Comparison of ENCODE assay signal across 25 mouse cellular contexts in the genomic region with DNA sequence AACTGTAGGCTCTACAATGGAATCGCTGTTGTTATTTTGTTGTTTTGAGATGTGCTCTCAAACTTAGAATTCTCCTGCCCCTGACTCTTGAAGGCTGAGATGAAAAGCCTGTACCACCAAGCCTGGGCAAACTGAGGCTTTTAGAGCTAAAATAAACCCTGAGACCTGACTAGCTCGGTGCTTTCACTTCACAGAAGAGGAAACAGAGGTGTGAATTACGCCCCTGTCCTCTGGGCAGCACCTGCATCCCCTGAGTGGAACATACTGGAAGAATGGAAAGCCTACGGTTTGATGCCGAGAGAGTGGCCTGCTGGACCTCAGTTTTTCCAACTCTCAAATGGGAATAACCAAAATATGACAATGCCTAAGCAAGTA. TPM values are rescaled to one million over a fixed set of nuclear protein-coding genes. Genes with fewer than 3 reads are reported as not detected.
A peak's percentile ranks its signal among the peaks of the same experiment; 100 is the strongest.
DNase-seq lines count a peak whose midpoint lies in the region; ATAC-seq and TF ChIP-seq lines count a peak whose summit lies in the region.
"Had no signal": no experiment of that assay in that cellular context is flagged by ENCODE, and none has a peak within 500 bp of the region (broad histone marks: within the 10 kb centered on the region; RNA-seq: fewer than 3 reads in every experiment).

No protein-coding gene starts in this region.

- H3K36me3 ChIP-seq in kidney, adult 2 months (ENCODE audit: control insufficient read depth, insufficient read depth, low read length), result no peaks in the 10 kb centered on the region
- no peaks in the 10 kb centered on the region for H3K36me3 ChIP-seq in kidney, embryonic 16.5 days (ENCODE audit: insufficient read depth, low read length)
- no peaks in the 10 kb centered on the region for H3K36me3 ChIP-seq in small intestine, adult 2 months (ENCODE audit: control insufficient read depth, insufficient read depth, low read length)
- H3K36me3 ChIP-seq: embryonic facial prominence, embryonic 13.5 days; forebrain, embryonic 10.5 days; hindbrain, embryonic 10.5 days; limb, embryonic 10.5 days; limb, embryonic 15.5 days; liver, embryonic 15.5 days; neural tube, embryonic 15.5 days had no signal

- peak overlapping the region; percentile 49; the same call in 1 of the 2 replicates for H3K27ac ChIP-seq in kidney, adult 2 months (ENCODE audit: insufficient read depth, low read depth, low read length)
- H3K27ac ChIP-seq in kidney, embryonic 16.5 days (ENCODE audit: low read length), result no peak overlapping the region
- peak overlapping the region; percentile 100 for H3K27ac ChIP-seq in small intestine, adult 2 months (ENCODE audit: insufficient read depth, low read depth, low read length)
- H3K27ac ChIP-seq: embryonic facial prominence, embryonic 13.5 days; forebrain, embryonic 10.5 days; hindbrain, embryonic 10.5 days; limb, embryonic 10.5 days; limb, embryonic 15.5 days; liver, embryonic 15.5 days; neural tube, embryonic 15.5 days had no signal

- no peak overlapping the region for H3K4me2 ChIP-seq in kidney, embryonic 16.5 days (replicated peaks; ENCODE audit: low read depth, low read length)
- H3K4me2 ChIP-seq: embryonic facial prominence, embryonic 13.5 days; limb, embryonic 15.5 days; liver, embryonic 15.5 days; neural tube, embryonic 15.5 days had no signal

- peaks cover 9% of the 10 kb centered on the region; the same call in 1 of the 2 replicates for H3K4me1 ChIP-seq in kidney, adult 2 months (ENCODE audit: control insufficient read depth, insufficient read depth, low read length)
- peaks cover 12% of the 10 kb centered on the region; the same call in 1 of the 2 replicates for H3K4me1 ChIP-seq in kidney, embryonic 16.5 days (ENCODE audit: insufficient read depth, low read length)
- peaks cover 41% of the 10 kb centered on the region for H3K4me1 ChIP-seq in small intestine, adult 2 months (ENCODE audit: control insufficient read depth, insufficient read depth, insufficient read length, low read length)
- H3K4me1 ChIP-seq: forebrain, embryonic 10.5 days; limb, embryonic 15.5 days; neural tube, embryonic 15.5 days had no signal

- TF ChIP-seq CTCF in kidney, adult 2 months (conservative IDR thresholded peaks at IDR 0.05; ENCODE audit: insufficient read depth, insufficient read length, low read depth, low read length), result no peak
- TF ChIP-seq CTCF in small intestine, adult 2 months (IDR thresholded peaks at IDR 0.05; ENCODE audit: extremely low read depth, insufficient read length, insufficient replicate concordance, low read depth, low read length), result no peak

- no peak overlapping the region for H3K9ac ChIP-seq in kidney, embryonic 16.5 days (replicated peaks; ENCODE audit: low read length)
- H3K9ac ChIP-seq: embryonic facial prominence, embryonic 13.5 days; limb, embryonic 15.5 days; liver, embryonic 15.5 days; neural tube, embryonic 15.5 days had no signal

- WGBS in kidney, adult 2 months, result 73% methylated on average over 5 of the region's 5 CpGs
- WGBS in kidney, embryonic 16.5 days, result 64% methylated on average over 5 of the region's 5 CpGs
- 31% methylated on average over 5 of the region's 5 CpGs for WGBS in small intestine, adult 2 months

- ATAC-seq in kidney, embryonic 16.5 days (ENCODE audit: low FRiP score, low TSS enrichment), result no peak
- ATAC-seq: forebrain, embryonic 16.5 days; hindbrain, embryonic 16.5 days had no signal

- no peak for DNase-seq in kidney, adult 2 months
- DNase-seq in thymus, postnatal 25 days, result peak; percentile 22
- DNase-seq in thymus, postnatal 0 days (ENCODE audit: low spot score), result no peak
- peak; percentile 70 for DNase-seq in induced T-regulatory cell, adult 2 months (ENCODE audit: low read depth)
- no peak for DNase-seq in frontal cortex, adult 2 months (ENCODE audit: extremely low spot score in 1 of 2, low spot score in 1 of 2)
- no peak for DNase-seq in ovary, postnatal 36 days (ENCODE audit: low spot score)
- DNase-seq: adrenal gland, adult 8-10 months; cerebellum, adult 11 months; cerebellum, adult 9-10 months; heart, postnatal 14 days; kidney, postnatal 4 days; lung, postnatal 36 days; midbrain, embryonic 14.5 days; right cerebral cortex, adult 18-20 months had no signal

- H3K27me3 ChIP-seq in kidney, adult 2 months (replicated peaks; ENCODE audit: control insufficient read depth, insufficient read depth, low read length), result no peaks in the 10 kb centered on the region
- H3K27me3 ChIP-seq in kidney, embryonic 16.5 days (ENCODE audit: insufficient read depth, low read length), result no peaks in the 10 kb centered on the region
- H3K27me3 ChIP-seq in small intestine, adult 2 months (ENCODE audit: control insufficient read depth, insufficient read depth, low read length), result no peaks in the 10 kb centered on the region
- H3K27me3 ChIP-seq: limb, embryonic 15.5 days; liver, embryonic 15.5 days had no signal

- peaks cover 3% of the 10 kb centered on the region; the same call in 1 of the 2 replicates for H3K9me3 ChIP-seq in kidney, embryonic 16.5 days (ENCODE audit: low read length)
- H3K9me3 ChIP-seq: embryonic facial prominence, embryonic 13.5 days; limb, embryonic 10.5 days; limb, embryonic 15.5 days; liver, embryonic 15.5 days; neural tube, embryonic 15.5 days had no signal

- TF ChIP-seq POLR2A in kidney, adult 2 months (IDR thresholded peaks at IDR 0.05; ENCODE audit: low read depth, low read length), result no peak
- TF ChIP-seq POLR2A in small intestine, adult 2 months (IDR thresholded peaks at IDR 0.05; ENCODE audit: low read depth, low read length), result no peak

- H3K4me3 ChIP-seq in kidney, adult 2 months (ENCODE audit: insufficient read depth, low read depth, low read length), result no peak overlapping the region
- no peak overlapping the region for H3K4me3 ChIP-seq in kidney, embryonic 16.5 days (ENCODE audit: low read length)
- H3K4me3 ChIP-seq in small intestine, adult 2 months (ENCODE audit: low read depth, low read length), result no peak overlapping the region
- H3K4me3 ChIP-seq: embryonic facial prominence, embryonic 13.5 days; forebrain, embryonic 10.5 days; hindbrain, embryonic 10.5 days; limb, embryonic 10.5 days; limb, embryonic 15.5 days; liver, embryonic 15.5 days; neural tube, embryonic 15.5 days had no signal

RNA-seq across cellular contexts. Expression of a gene that starts 10.6 kb away (rescaled TPM):
- polyA plus RNA-seq in kidney, adult 2 months (2012; rRNA removed), result 12.3 and 16.7 TPM in 2 replicates
- polyA plus RNA-seq in kidney, embryonic 16.5 days (2015; fragmentation: Nextera tagmentation; extraction: Ambion mirVana), result 10.0 and 10.9 TPM in 2 replicates
- 77.8 and 82.4 TPM in 2 replicates for polyA plus RNA-seq in thymus, postnatal 0 days (2015; fragmentation: Nextera tagmentation; extraction: Ambion mirVana)
- polyA plus RNA-seq in small intestine, adult 2 months (2012; rRNA removed), result 48.7 and 124 TPM in 2 replicates
- 4.0 and 4.5 TPM in 2 replicates for polyA plus RNA-seq in frontal cortex, adult 2 months (2012; rRNA removed)

RNA-seq across cellular contexts. Expression of a gene that starts 57.2 kb away (rescaled TPM):
- polyA plus RNA-seq in kidney, adult 2 months (2012; rRNA removed), result 67.0 and 67.8 TPM in 2 replicates
- polyA plus RNA-seq in kidney, embryonic 16.5 days (2015; fragmentation: Nextera tagmentation; extraction: Ambion mirVana), result 253 and 262 TPM in 2 replicates
- polyA plus RNA-seq in thymus, postnatal 0 days (2015; fragmentation: Nextera tagmentation; extraction: Ambion mirVana), result 259 and 294 TPM in 2 replicates
- polyA plus RNA-seq in small intestine, adult 2 months (2012; rRNA removed), result 65.0 and 109 TPM in 2 replicates
- polyA plus RNA-seq in frontal cortex, adult 2 months (2012; rRNA removed), result 53.2 and 59.4 TPM in 2 replicates

RNA-seq across cellular contexts. Expression of a gene that starts 57.5 kb away (rescaled TPM):
- 2,823 and 3,733 TPM in 2 replicates for polyA plus RNA-seq in kidney, adult 2 months (2012; rRNA removed)
- polyA plus RNA-seq in kidney, embryonic 16.5 days (2015; fragmentation: Nextera tagmentation; extraction: Ambion mirVana), result 1,211 and 1,278 TPM in 2 replicates
- 1,161 and 1,200 TPM in 2 replicates for polyA plus RNA-seq in thymus, postnatal 0 days (2015; fragmentation: Nextera tagmentation; extraction: Ambion mirVana)
- 631 and 1,064 TPM in 2 replicates for polyA plus RNA-seq in small intestine, adult 2 months (2012; rRNA removed)
- 2,082 and 2,130 TPM in 2 replicates for polyA plus RNA-seq in frontal cortex, adult 2 months (2012; rRNA removed)

RNA-seq across cellular contexts. Expression of a gene that starts 57.7 kb away (rescaled TPM):
- 1.6 TPM in 1 of 2 replicates, not detected in the other for polyA plus RNA-seq in kidney, adult 2 months (2012; rRNA removed)
- 3.4 and 4.2 TPM in 2 replicates for polyA plus RNA-seq in kidney, embryonic 16.5 days (2015; fragmentation: Nextera tagmentation; extraction: Ambion mirVana)
- polyA plus RNA-seq in thymus, postnatal 0 days (2015; fragmentation: Nextera tagmentation; extraction: Ambion mirVana), result 1.6 and 2.3 TPM in 2 replicates
- polyA plus RNA-seq in small intestine, adult 2 months (2012; rRNA removed), result 11.4 TPM in 1 of 2 replicates, not detected in the other
- 1.4 and 2.6 TPM in 2 replicates for polyA plus RNA-seq in frontal cortex, adult 2 months (2012; rRNA removed)

Comparison
In these comparisons a context has a peak if more than half of its experiments do, and no peak if none do; other contexts are left out.
1. DNase-seq: peak in thymus, postnatal 25 days (single experiment) and induced T-regulatory cell, adult 2 months (single experiment); none in kidney, adult 2 months (single experiment), thymus, postnatal 0 days (single experiment), frontal cortex, adult 2 months (0 of 2) and ovary, postnatal 36 days (single experiment).